Mouse (Mus musculus) erythroblast, embryonic 14.5 days (primary cell): ENCODE measurements around the gene Ambra1.

ENCODE experiments used
- GATA1 ChIP-seq: IDR thresholded peaks from 2 replicates; pipeline ENCODE4 v1.6.1; 2012; ENCODE audit warnings: low read length, inconsistent platforms, mixed read lengths
- TAL1 ChIP-seq: IDR thresholded peaks from 3 replicates; pipeline ENCODE4 v1.6.1; 2012; ENCODE audit warnings: low read length, inconsistent platforms, mixed read lengths

DNA sequence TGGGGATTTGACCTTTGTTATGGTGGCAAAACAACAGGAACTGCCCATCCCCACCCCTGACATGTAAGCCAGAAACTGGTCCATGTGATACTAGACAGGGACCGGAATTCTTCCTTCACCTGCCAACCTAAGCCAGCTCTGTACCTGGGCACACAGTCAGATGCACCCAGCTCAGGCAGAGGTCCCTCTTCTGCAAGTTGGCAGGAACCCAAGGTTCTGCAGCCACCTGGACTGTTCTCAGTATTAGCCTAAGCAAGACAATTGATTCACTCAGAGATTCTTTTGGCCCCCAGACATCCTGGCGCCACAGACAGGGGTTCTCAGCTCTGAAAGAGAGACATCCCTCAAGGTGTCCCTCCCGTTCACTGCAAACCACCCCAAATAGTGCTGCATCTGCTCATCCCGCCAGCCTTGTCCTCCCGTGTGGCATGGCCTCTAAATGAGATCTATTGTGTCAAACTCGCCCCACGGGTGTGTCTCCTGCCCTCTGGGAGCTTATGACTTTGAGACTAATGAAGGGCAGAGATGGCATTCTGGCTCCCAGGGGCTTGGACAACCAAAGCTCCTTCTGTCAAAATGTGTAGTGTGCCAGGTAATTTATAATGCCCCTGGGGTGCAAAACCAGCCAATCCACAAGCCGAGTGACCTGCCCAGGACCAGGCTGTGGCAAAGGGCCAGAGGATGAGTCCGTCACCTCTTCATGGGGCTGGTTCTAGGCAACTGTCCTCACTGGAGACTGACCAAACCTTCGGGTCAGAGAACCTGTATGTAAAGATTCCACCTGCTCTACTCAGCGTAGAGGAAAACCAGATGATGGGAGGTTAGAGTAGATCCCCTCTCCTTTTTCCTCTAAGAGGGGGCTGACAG is 229.8 kb downstream of the Ambra1 start:
- TF ChIP-seq TAL1 (no peak), GATA1 (no peak)
